Mouse (Mus musculus): ENCODE results near the gene 2210016L21Rik. TPM values are rescaled to one million over a fixed set of nuclear protein-coding genes. Genes with fewer than 3 reads are reported as not detected.

The 2210016L21Rik gene
- total and polyA plus RNA-seq, 3 experiments, result 16.2 to 46.1 TPM; not detected in 1

DNA sequence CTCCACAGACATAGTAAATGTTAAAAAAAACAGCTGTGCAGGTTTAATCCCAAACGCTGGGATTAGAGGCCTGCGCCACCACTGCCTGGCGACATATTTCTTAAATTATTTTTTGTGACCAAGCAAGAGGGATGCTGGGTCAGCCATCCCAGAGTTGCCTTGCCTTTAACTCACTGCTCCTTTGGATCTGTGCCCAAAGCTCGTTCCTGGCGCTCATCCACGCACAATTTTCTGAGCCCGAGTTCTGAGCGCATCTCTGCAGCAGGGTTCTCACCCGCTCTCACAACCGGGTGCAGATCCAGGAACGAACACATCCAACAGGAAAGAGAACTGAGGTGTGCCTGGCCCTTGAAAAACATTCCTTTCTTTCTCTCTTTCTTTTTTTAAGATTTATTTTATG, 36.5 kb downstream of the 2210016L21Rik start:
- Histone ChIP-seq H3K4me3 (ENCODE audit: control insufficient read depth in 1 of 2, insufficient read depth in 1 of 2, low read depth in 2 of 2, low read length in 2 of 2) (no peak overlapping the region; a peak in 1 of 4 replicates), H3K27me3 (ENCODE audit: control insufficient read depth in 1 of 2, insufficient read depth in 2 of 2, low read length in 2 of 2) (no peaks in the 10 kb centered on the region), H3K4me1 (ENCODE audit: control insufficient read depth in 1 of 2, insufficient read depth in 2 of 2, low read length in 2 of 2) (peaks cover 0 to 6% of the 10 kb centered on the region in 2 experiments; a peak in 2 of 4 replicates), H3K79me2 (ENCODE audit: control insufficient read depth, insufficient read depth, low read length, poor library complexity) (no peaks in the 10 kb centered on the region; the same call in 1 of the 2 replicates), H3K9me3 (replicated peaks; ENCODE audit: insufficient read depth, low read length) (no peaks in the 10 kb centered on the region), H3K27ac (ENCODE audit: control insufficient read depth, low read depth, low read length) (no peak overlapping the region), H3K9ac (ENCODE audit: control insufficient read depth, low read depth, low read length, poor library complexity, severe bottlenecking) (peak overlapping the region; percentile 19; the same call in 1 of the 2 replicates), H3K36me3 (ENCODE audit: control insufficient read depth in 1 of 2, insufficient read depth in 2 of 2, low read length in 2 of 2) (peaks cover 0 to 6% of the 10 kb centered on the region in 2 experiments; a peak in 2 of 4 replicates)
- no peak for TF ChIP-seq MAZ (IDR thresholded peaks at IDR 0.05; ENCODE audit: low read depth, low read length)
- TF ChIP-seq MXI1 (IDR thresholded peaks at IDR 0.05; ENCODE audit: low read depth, low read length), result no peak
- DNase-seq (ENCODE audit: low read depth, low spot score), result peak; percentile 25

GRCm38 (mm10) chr5:114978888-114979249, 36.9 kb downstream of the 2210016L21Rik start:
- peak overlapping the region; percentile 75 for H3K27ac ChIP-seq (ENCODE audit: control insufficient read depth, low read depth, low read length)
- no peaks in the 10 kb centered on the region for H3K27me3 ChIP-seq (ENCODE audit: control insufficient read depth in 1 of 2, insufficient read depth in 2 of 2, low read length in 2 of 2)
- peak overlapping the region; percentile 65 to 70 for H3K4me3 ChIP-seq (ENCODE audit: control insufficient read depth in 1 of 2, insufficient read depth in 1 of 2, low read depth in 2 of 2, low read length in 2 of 2)
- H3K79me2 ChIP-seq (ENCODE audit: control insufficient read depth, insufficient read depth, low read length, poor library complexity), result no peaks in the 10 kb centered on the region; the same call in 1 of the 2 replicates
- DNase-seq (ENCODE audit: low read depth, low spot score), result peak; percentile 93
- H3K4me1 ChIP-seq (ENCODE audit: control insufficient read depth in 1 of 2, insufficient read depth in 2 of 2, low read length in 2 of 2), result peaks cover 0 to 6% of the 10 kb centered on the region in 2 experiments; a peak in 2 of 4 replicates
- H3K36me3 ChIP-seq (ENCODE audit: control insufficient read depth in 1 of 2, insufficient read depth in 2 of 2, low read length in 2 of 2), result peaks cover 0 to 6% of the 10 kb centered on the region in 2 experiments; a peak in 2 of 4 replicates
- H3K9me3 ChIP-seq (replicated peaks; ENCODE audit: insufficient read depth, low read length), result no peaks in the 10 kb centered on the region
- H3K9ac ChIP-seq (ENCODE audit: control insufficient read depth, low read depth, low read length, poor library complexity, severe bottlenecking), result peak overlapping the region; percentile 74
- no peak for TF ChIP-seq POLR2A (IDR thresholded peaks at IDR 0.05; ENCODE audit: control insufficient read depth in 1 of 2, insufficient read depth in 1 of 2, low read depth in 1 of 2, low read length in 2 of 2, poor library complexity in 1 of 2)
- no peak for TF ChIP-seq GATA1 (IDR thresholded peaks at IDR 0.05; ENCODE audit: low read depth, low read length)
- TF ChIP-seq NELFE (IDR thresholded peaks at IDR 0.05; ENCODE audit: low read depth, low read length), result no peak
- TF ChIP-seq TAL1 (IDR thresholded peaks at IDR 0.05; ENCODE audit: low read length), result no peak
- 0 out of 2 replicates have a peak, but pooled peaks have one; percentile 15 for TF ChIP-seq ETS1 (IDR thresholded peaks at IDR 0.05; ENCODE audit: low read depth, low read length)
- TF ChIP-seq NRF1 (IDR thresholded peaks at IDR 0.05; ENCODE audit: insufficient read depth, low read depth, low read length, poor library complexity, severe bottlenecking), result 0 out of 2 replicates have a peak, but pooled peaks have one; percentile 7
- TF ChIP-seq TBP (IDR thresholded peaks at IDR 0.05; ENCODE audit: low read depth, low read length), result 0 out of 2 replicates have a peak, but pooled peaks have one; percentile 10
- TF ChIP-seq EP300 (IDR thresholded peaks at IDR 0.05; ENCODE audit: low read depth in 1 of 2, low read length in 2 of 2), result no peak
- TF ChIP-seq KAT2A (conservative IDR thresholded peaks at IDR 0.05; ENCODE audit: low read depth, low read length), result no peak; the same call in 1 of the 2 replicates
- TF ChIP-seq MAZ (IDR thresholded peaks at IDR 0.05; ENCODE audit: low read depth, low read length), result peak; percentile 55; the same call in 1 of the 2 replicates
- TF ChIP-seq MYC (IDR thresholded peaks at IDR 0.05; ENCODE audit: low read depth, low read length), result peak; percentile 91
- no peak for TF ChIP-seq UBTF (IDR thresholded peaks at IDR 0.05; ENCODE audit: borderline replicate concordance, insufficient read depth, low read depth, low read length)
- TF ChIP-seq JUND (IDR thresholded peaks at IDR 0.05; ENCODE audit: low read depth, low read length), result no peak
- TF ChIP-seq ZMIZ1 (IDR thresholded peaks at IDR 0.05; ENCODE audit: low read depth, low read length), result no peak
- no peak for TF ChIP-seq SIN3A (IDR thresholded peaks at IDR 0.05; ENCODE audit: low read length)
- no peak for TF ChIP-seq POLR2AphosphoS5 (IDR thresholded peaks at IDR 0.05; ENCODE audit: borderline replicate concordance, low read depth, low read length)
- no peak for TF ChIP-seq POLR2AphosphoS2 (IDR thresholded peaks at IDR 0.05; ENCODE audit: low read length)
- peak in 2 of 3 experiments; percentile 68 to 75; a peak in 4 of 6 replicates for TF ChIP-seq CTCF (IDR thresholded peaks at IDR 0.05 in 2 of 3, conservative IDR thresholded peaks at IDR 0.05 in 1 of 3; ENCODE audit: control insufficient read depth in 1 of 3, insufficient read depth in 1 of 3, low read depth in 2 of 3, low read length in 3 of 3, poor library complexity in 1 of 3, severe bottlenecking in 1 of 3)
- no peak for TF ChIP-seq USF2 (IDR thresholded peaks at IDR 0.05; ENCODE audit: borderline replicate concordance in 1 of 2, insufficient read depth in 1 of 2, low read depth in 1 of 2, low read length in 2 of 2)
- TF ChIP-seq USF1 (IDR thresholded peaks at IDR 0.05; ENCODE audit: low read depth, low read length), result no peak
- peak; percentile 80 for TF ChIP-seq SMC3 (IDR thresholded peaks at IDR 0.05; ENCODE audit: low read depth, low read length)
- TF ChIP-seq BHLHE40 (IDR thresholded peaks at IDR 0.05; ENCODE audit: borderline replicate concordance, low read depth, low read length), result no peak
- TF ChIP-seq ZKSCAN1 (IDR thresholded peaks at IDR 0.05; ENCODE audit: low read depth, low read length), result no peak
- 0 out of 2 replicates have a peak, but pooled peaks have one; percentile 67 for TF ChIP-seq CHD1 (IDR thresholded peaks at IDR 0.05; ENCODE audit: low read depth, low read length)
- TF ChIP-seq GABPA (IDR thresholded peaks at IDR 0.05; ENCODE audit: low read depth, low read length), result no peak
- no peak for TF ChIP-seq CHD2 (IDR thresholded peaks at IDR 0.05; ENCODE audit: low read length)
- TF ChIP-seq MXI1 (IDR thresholded peaks at IDR 0.05; ENCODE audit: low read depth, low read length), result peak; percentile 59; the same call in 1 of the 2 replicates
- no peak for TF ChIP-seq E2F4 (IDR thresholded peaks at IDR 0.05; ENCODE audit: borderline replicate concordance, low read depth, low read length)
- TF ChIP-seq RCOR1 (IDR thresholded peaks at IDR 0.05; ENCODE audit: low read depth, low read length), result peak; percentile 8; the same call in 1 of the 2 replicates
- peak; percentile 56 for TF ChIP-seq RAD21 (IDR thresholded peaks at IDR 0.05; ENCODE audit: low read depth, low read length)
- peak; percentile 87 for TF ChIP-seq MAX (IDR thresholded peaks at IDR 0.05; ENCODE audit: low read length)

All from MEL (cell line).